Mouse (Mus musculus): ENCODE measurements at regions not wholly inside any gene's neighbourhood (a gene's known extent, or its start where the extent isn't known, plus 50 kb on each side); places are given as distances from the start of the nearest gene placed in this dataset.

DNA sequence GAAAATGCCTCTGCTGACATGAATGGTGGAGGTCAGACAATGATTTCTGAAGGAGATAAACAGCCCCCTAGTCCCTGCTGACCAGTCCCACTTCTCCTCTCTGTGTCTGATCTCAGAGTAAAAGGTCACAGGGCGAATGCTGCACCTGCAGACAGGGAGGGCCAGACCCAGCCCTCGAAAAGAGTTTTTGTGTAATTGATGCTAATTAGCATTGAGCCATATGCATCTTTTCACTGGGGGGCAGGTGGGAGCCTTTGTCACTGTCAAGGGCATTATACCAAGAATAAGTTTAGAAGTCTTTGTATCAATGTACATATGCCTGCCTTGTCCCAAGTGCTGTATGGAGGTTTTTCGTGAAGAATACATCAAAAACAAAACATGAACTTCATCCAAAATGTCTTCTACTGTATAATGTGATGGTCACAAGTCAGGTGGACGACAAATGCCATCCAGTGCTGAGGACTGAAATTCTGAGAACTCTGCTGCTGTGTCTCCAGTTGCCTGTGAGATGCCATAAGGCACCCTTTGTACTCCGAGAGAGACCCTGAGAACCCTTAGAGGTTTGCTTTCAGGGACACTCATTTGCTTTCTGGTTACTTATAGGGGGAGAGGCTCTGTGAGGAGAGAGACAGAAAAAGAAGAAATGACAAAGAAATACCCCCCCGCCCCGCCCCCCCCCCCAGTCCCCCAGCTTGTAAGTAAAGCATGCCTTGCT, 528.5 kb upstream of the Marcks start:
- H3K4me1 ChIP-seq (replicated peaks; ENCODE audit: control insufficient read depth, insufficient read depth, low read length) = no peaks in the 10 kb centered on the region
- DNase-seq = no peak
- H3K36me3 ChIP-seq (ENCODE audit: control insufficient read depth, insufficient read depth, low read length) = no peaks in the 10 kb centered on the region
- WGBS = 92% methylated on average over 7 of the region's 7 CpGs
- H3K27ac ChIP-seq (ENCODE audit: control insufficient read depth, insufficient read depth, low read length) = no peak overlapping the region
- no peak overlapping the region for H3K4me3 ChIP-seq (ENCODE audit: control insufficient read depth, insufficient read depth, low read length)
- no peak for TF ChIP-seq CTCF (IDR thresholded peaks at IDR 0.05; ENCODE audit: borderline replicate concordance, control insufficient read depth, extremely low read depth, insufficient read depth, low read length, poor library complexity)
- TF ChIP-seq POLR2A (IDR thresholded peaks at IDR 0.05; ENCODE audit: control insufficient read depth, extremely low read depth, insufficient read depth, low read length, poor library complexity) = no peak
- no peaks in the 10 kb centered on the region for H3K27me3 ChIP-seq (ENCODE audit: control insufficient read depth, insufficient read depth, low read length)

DNA sequence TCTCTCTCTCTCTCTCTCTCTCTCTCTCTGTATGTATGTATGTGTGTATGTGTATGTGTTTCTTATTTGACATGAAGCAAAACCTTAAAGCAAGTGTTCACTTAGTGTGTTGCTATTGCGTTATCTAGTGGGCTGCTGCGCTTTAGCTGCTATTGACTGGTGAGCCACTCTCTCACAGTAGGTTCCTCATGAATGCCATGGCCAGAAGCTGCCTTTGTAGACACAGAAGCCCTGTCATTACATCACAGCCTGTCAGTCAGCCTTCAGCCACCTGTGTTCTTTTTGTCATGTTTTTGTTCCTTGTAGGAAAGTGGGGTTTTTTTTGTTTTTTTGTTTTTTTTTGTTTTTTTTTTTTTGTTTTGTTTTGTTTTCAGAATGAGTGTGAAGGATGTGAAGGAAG, 527.8 kb upstream of the Marcks start:
- no peak overlapping the region for H3K27ac ChIP-seq (ENCODE audit: control insufficient read depth, insufficient read depth, low read length)
- no peaks in the 10 kb centered on the region for H3K4me1 ChIP-seq (replicated peaks; ENCODE audit: control insufficient read depth, insufficient read depth, low read length)
- TF ChIP-seq CTCF (IDR thresholded peaks at IDR 0.05; ENCODE audit: borderline replicate concordance, control insufficient read depth, extremely low read depth, insufficient read depth, low read length, poor library complexity) (no peak), POLR2A (IDR thresholded peaks at IDR 0.05; ENCODE audit: control insufficient read depth, extremely low read depth, insufficient read depth, low read length, poor library complexity) (no peak)
- 100% methylated on average over 2 of the region's 2 CpGs for WGBS
- no peaks in the 10 kb centered on the region for H3K27me3 ChIP-seq (ENCODE audit: control insufficient read depth, insufficient read depth, low read length)
- no peak for DNase-seq
- no peaks in the 10 kb centered on the region for H3K36me3 ChIP-seq (ENCODE audit: control insufficient read depth, insufficient read depth, low read length)
- no peak overlapping the region for H3K4me3 ChIP-seq (ENCODE audit: control insufficient read depth, insufficient read depth, low read length)

DNA sequence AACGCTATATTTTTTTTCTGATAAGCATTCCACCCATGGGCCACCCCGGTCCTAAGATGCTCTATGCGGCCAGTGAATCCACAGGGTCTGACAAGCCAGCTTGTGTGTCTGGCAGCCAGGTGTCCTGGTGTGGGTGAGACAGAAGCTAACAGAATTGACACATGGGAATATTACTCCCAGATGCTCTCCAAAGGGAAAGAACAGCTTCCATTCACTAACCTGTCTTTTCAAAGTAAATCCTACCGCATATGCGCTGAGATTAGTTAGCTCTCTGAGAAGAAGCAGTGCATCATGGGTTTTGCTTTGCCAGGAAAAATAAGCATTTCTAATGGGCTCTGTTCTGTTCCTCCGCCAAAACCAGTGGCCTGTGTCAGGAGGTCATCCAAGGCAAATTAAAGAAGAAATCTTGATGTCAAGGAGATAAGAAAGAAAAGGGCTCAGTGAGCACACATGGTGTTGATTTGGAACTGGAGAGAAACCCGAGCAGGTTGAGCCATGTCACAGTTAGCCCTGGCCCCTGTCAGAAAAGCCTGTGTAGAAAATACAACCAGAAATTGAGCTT, 498.4 kb upstream of the Marcks start:
- no peak for TF ChIP-seq CTCF (IDR thresholded peaks at IDR 0.05; ENCODE audit: borderline replicate concordance, control insufficient read depth, extremely low read depth, insufficient read depth, low read length, poor library complexity)
- TF ChIP-seq POLR2A (IDR thresholded peaks at IDR 0.05; ENCODE audit: control insufficient read depth, extremely low read depth, insufficient read depth, low read length, poor library complexity) = no peak
- H3K27ac ChIP-seq (ENCODE audit: control insufficient read depth, insufficient read depth, low read length) = no peak overlapping the region
- H3K4me1 ChIP-seq (replicated peaks; ENCODE audit: control insufficient read depth, insufficient read depth, low read length) = no peaks in the 10 kb centered on the region
- 91% methylated on average over 7 of the region's 7 CpGs for WGBS
- DNase-seq = no peak
- H3K27me3 ChIP-seq (ENCODE audit: control insufficient read depth, insufficient read depth, low read length) = no peaks in the 10 kb centered on the region
- H3K36me3 ChIP-seq (ENCODE audit: control insufficient read depth, insufficient read depth, low read length) = no peaks in the 10 kb centered on the region
- H3K4me3 ChIP-seq (ENCODE audit: control insufficient read depth, insufficient read depth, low read length) = no peak overlapping the region

GRCm38 (mm10) chr10:37636421-37636820, 497.7 kb upstream of the Marcks start:
- 97% methylated on average over 4 of the region's 4 CpGs for WGBS
- TF ChIP-seq CTCF (IDR thresholded peaks at IDR 0.05; ENCODE audit: borderline replicate concordance, control insufficient read depth, extremely low read depth, insufficient read depth, low read length, poor library complexity) = no peak
- no peak for TF ChIP-seq POLR2A (IDR thresholded peaks at IDR 0.05; ENCODE audit: control insufficient read depth, extremely low read depth, insufficient read depth, low read length, poor library complexity)
- Histone ChIP-seq H3K4me1 (replicated peaks; ENCODE audit: control insufficient read depth, insufficient read depth, low read length) (no peaks in the 10 kb centered on the region), H3K36me3 (ENCODE audit: control insufficient read depth, insufficient read depth, low read length) (no peaks in the 10 kb centered on the region), H3K4me3 (ENCODE audit: control insufficient read depth, insufficient read depth, low read length) (no peak overlapping the region), H3K27ac (ENCODE audit: control insufficient read depth, insufficient read depth, low read length) (no peak overlapping the region), H3K27me3 (ENCODE audit: control insufficient read depth, insufficient read depth, low read length) (no peaks in the 10 kb centered on the region)
- DNase-seq = no peak

- no peak for TF ChIP-seq POLR2A (IDR thresholded peaks at IDR 0.05; ENCODE audit: control insufficient read depth, extremely low read depth, insufficient read depth, low read length, poor library complexity)
- no peak for TF ChIP-seq CTCF (IDR thresholded peaks at IDR 0.05; ENCODE audit: borderline replicate concordance, control insufficient read depth, extremely low read depth, insufficient read depth, low read length, poor library complexity)
- WGBS = 100% methylated on average over 1 of the region's 1 CpGs
- Histone ChIP-seq H3K4me1 (replicated peaks; ENCODE audit: control insufficient read depth, insufficient read depth, low read length) (peaks cover 4% of the 10 kb centered on the region; the same call in 1 of the 2 replicates), H3K4me3 (ENCODE audit: control insufficient read depth, insufficient read depth, low read length) (no peak overlapping the region), H3K27ac (ENCODE audit: control insufficient read depth, insufficient read depth, low read length) (no peak overlapping the region), H3K27me3 (ENCODE audit: control insufficient read depth, insufficient read depth, low read length) (no peaks in the 10 kb centered on the region), H3K36me3 (ENCODE audit: control insufficient read depth, insufficient read depth, low read length) (no peaks in the 10 kb centered on the region)
- DNase-seq = no peak
Observed at GRCm38 (mm10) chr10:37630403-37630802, 491.7 kb upstream of the Marcks start.

DNA sequence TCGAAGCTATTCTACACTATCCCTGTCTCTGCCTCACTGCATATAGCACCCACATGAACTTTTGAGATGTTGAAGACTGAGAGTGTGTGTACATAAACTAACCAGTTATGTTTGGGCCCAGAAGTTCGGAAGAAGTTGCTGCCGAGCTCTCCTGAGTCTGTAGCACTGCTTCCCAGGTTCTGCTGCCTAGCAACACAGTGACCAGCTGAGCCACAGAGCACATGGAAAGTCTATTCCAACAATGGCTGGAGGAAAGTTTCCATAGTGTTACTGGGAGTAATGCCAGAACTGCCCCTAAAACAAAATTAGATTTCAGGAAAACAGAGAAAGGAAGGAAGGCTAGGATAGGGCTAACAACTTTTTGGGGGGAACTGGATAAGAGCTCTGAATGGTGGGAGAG, 489.2 kb upstream of the Marcks start:
- Histone ChIP-seq H3K27ac (ENCODE audit: control insufficient read depth, insufficient read depth, low read length) (no peak overlapping the region), H3K4me1 (replicated peaks; ENCODE audit: control insufficient read depth, insufficient read depth, low read length) (peaks cover 4% of the 10 kb centered on the region; the same call in 1 of the 2 replicates), H3K27me3 (ENCODE audit: control insufficient read depth, insufficient read depth, low read length) (no peaks in the 10 kb centered on the region), H3K4me3 (ENCODE audit: control insufficient read depth, insufficient read depth, low read length) (no peak overlapping the region), H3K36me3 (ENCODE audit: control insufficient read depth, insufficient read depth, low read length) (no peaks in the 10 kb centered on the region)
- 93% methylated on average over 3 of the region's 3 CpGs for WGBS
- TF ChIP-seq POLR2A (IDR thresholded peaks at IDR 0.05; ENCODE audit: control insufficient read depth, extremely low read depth, insufficient read depth, low read length, poor library complexity) = no peak
- no peak for TF ChIP-seq CTCF (IDR thresholded peaks at IDR 0.05; ENCODE audit: borderline replicate concordance, control insufficient read depth, extremely low read depth, insufficient read depth, low read length, poor library complexity)
- DNase-seq = no peak

All from thymus, adult 2 months (tissue).